Mouse (Mus musculus) liver, postnatal 0 days (tissue): ENCODE data around the gene Gpc6. TPM values are rescaled to one million over a fixed set of nuclear protein-coding genes. Genes with fewer than 3 reads are reported as not detected.

Experiments used
- ATAC-seq: fragments of 200-750 bp; cut with Nextera tagmentation; 2 replicates; pipeline ENCODE4 v1.8.0; 2017; ENCODE audit warnings: mild to moderate bottlenecking, moderate library complexity
- DNase-seq: peaks from one replicate; pipeline ENCODE4 v3.0.0-alpha.2; 2016
- H3K27ac ChIP-seq: fragments of 300-500 bp; sonication (generic); 2 replicates; pipeline ENCODE4 v1.5.1; 2014; ENCODE audit warnings: antibody characterized with exemption, moderate library complexity, mild to moderate bottlenecking, low read depth
- H3K27me3 ChIP-seq: fragments of 300-500 bp; sonication (generic); 2 replicates; pipeline ENCODE4 v1.6.1; 2014; ENCODE audit warnings: low read length, control low read depth, mixed read lengths; ENCODE audit not compliant: insufficient read depth
- H3K36me3 ChIP-seq: fragments of 300-500 bp; sonication (generic); replicated peaks from 2 replicates; pipeline ENCODE4 v1.6.1; 2014; ENCODE audit warnings: mild to moderate bottlenecking, control low read depth, low read length, moderate library complexity, mixed read lengths; ENCODE audit not compliant: insufficient read depth
- H3K4me1 ChIP-seq: fragments of 300-500 bp; sonication (generic); 2 replicates; pipeline ENCODE4 v1.6.1; 2014; ENCODE audit warnings: antibody characterized with exemption, mild to moderate bottlenecking, control low read depth; ENCODE audit not compliant: insufficient read depth
- H3K4me2 ChIP-seq: fragments of 300-500 bp; sonication (generic); 2 replicates; pipeline ENCODE4 v1.6.1; 2014; ENCODE audit warnings: low read depth, mild to moderate bottlenecking, low read length, moderate library complexity, mixed read lengths
- H3K4me3 ChIP-seq: fragments of 300-500 bp; sonication (generic); 2 replicates; pipeline ENCODE4 v1.5.1; 2014; ENCODE audit warnings: low read depth, low read length
- H3K9ac ChIP-seq: fragments of 300-500 bp; sonication (generic); replicated peaks from 2 replicates; pipeline ENCODE4 v1.6.1; 2014; ENCODE audit warnings: mild to moderate bottlenecking, moderate library complexity
- H3K9me3 ChIP-seq: fragments of 300-500 bp; sonication (generic); 2 replicates; pipeline ENCODE4 v1.6.1; 2016; ENCODE audit warnings: mild to moderate bottlenecking, control low read depth, low read length, mixed read lengths
- CTCF ChIP-seq: sonication (generic); IDR thresholded peaks from 2 replicates; pipeline ENCODE4 v1.5.1; 2016; ENCODE audit warnings: antibody characterized with exemption, low read depth
- EP300 ChIP-seq: IDR thresholded peaks from 2 replicates; pipeline ENCODE4 v1.6.1; 2016; ENCODE audit warnings: antibody characterized with exemption, low read depth, mild to moderate bottlenecking
- WGBS: fragments of 180-500 bp; shearing (Covaris S2); extraction: QIAGEN DNeasy Blood & Tissue Kit; methylation state at CpG from one replicate; pipeline ENCODE4 v1.1.7; 2014; ENCODE audit not compliant: insufficient replicate concordance; 5-methylcytosine and 5-hydroxymethylcytosine counted together
- polyA plus RNA-seq: library from polyadenylated mRNA; unstranded; fragments of >200 nt; fragmentation: Nextera tagmentation; extraction: Ambion mirVana; gene quantifications from 2 replicates; pipeline ENCODE4 v1.2.1, GENCODE M21; 2015

Gene Gpc6
- polyA plus RNA-seq, 1 experiment from 2014 or later, result 4.8 TPM

DNA sequence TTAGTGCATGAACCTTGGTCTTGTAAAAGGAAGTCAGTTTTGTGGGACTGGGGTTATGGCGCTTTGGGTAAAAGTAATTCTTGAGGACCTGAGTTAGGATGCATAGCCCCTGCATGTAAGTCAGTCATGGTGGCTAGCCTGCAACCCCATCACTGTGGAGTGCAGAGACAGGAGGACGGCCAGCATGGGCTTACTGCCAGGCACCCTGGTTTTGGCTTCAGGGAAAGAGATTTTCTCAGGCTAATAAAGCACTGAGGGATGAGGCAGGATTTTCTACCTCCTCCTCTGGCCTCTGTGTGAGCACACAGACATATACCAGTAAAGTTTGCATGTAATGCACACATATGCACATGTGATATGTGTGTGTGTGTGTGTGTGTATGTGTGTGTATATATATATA lies 883.2 kb downstream of the Gpc6 start:
- no peak for TF ChIP-seq EP300
- no peak for TF ChIP-seq CTCF
- ATAC-seq, result no peak
- Histone ChIP-seq H3K9me3 (no peaks in the 10 kb centered on the region), H3K27me3 (no peaks in the 10 kb centered on the region), H3K9ac (no peak overlapping the region), H3K4me2 (no peak overlapping the region), H3K27ac (no peak overlapping the region), H3K4me3 (no peak overlapping the region), H3K36me3 (no peaks in the 10 kb centered on the region), H3K4me1 (no peaks in the 10 kb centered on the region)
- 86% methylated on average over 2 of the region's 2 CpGs for WGBS
- DNase-seq, result no peak

DNA sequence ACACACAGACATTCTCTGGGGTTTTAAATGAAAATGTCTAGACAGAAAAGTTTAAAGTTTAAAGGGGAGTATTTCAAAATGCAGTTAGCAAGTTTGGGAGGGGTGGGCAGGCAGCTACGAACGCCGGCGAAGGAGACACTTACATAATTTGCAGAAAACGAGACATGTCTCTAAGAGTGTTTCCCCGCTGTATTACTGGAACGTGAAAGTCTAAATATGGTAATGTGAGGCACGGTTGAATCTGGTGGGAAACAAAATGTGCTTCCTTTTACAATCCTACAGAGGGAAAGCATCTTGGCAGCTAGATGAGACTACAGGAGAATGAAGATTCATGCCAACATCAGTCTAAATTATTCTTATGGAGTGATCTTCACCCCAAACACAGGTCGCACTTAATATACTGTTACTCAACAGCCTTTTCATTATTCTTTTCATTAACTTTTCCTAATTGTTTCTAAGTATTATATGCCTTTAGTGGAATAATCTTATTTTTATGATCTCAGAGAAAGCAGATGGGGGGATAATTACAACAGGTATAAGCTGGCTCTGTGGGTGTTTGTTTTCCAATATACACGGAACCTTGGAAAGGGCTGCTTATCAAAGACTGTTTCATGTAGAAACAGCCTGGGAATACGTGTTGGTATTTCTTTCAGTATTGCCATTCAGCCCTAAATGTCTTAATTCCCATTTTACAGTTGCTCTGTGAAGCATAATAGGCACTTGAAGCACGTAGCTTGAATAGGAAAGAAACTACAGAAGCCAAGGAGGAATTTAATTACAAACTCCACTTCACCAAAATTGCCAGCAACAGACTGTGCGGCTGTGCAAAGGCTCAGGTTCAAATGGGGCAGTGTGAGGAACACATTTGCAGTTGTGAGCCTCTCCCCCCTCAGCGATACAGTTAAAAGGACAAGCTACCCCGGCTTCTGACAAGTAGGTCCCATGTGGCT lies 885.5 kb downstream of the Gpc6 start:
- Histone ChIP-seq H3K36me3 (no peaks in the 10 kb centered on the region), H3K4me1 (no peaks in the 10 kb centered on the region), H3K4me2 (no peak overlapping the region), H3K27ac (no peak overlapping the region), H3K9me3 (no peaks in the 10 kb centered on the region), H3K4me3 (no peak overlapping the region), H3K27me3 (no peaks in the 10 kb centered on the region), H3K9ac (no peak overlapping the region)
- TF ChIP-seq CTCF (no peak), EP300 (no peak)
- 78% methylated on average over 15 of the region's 15 CpGs for WGBS
- no peak for DNase-seq
- ATAC-seq, result no peak

DNA sequence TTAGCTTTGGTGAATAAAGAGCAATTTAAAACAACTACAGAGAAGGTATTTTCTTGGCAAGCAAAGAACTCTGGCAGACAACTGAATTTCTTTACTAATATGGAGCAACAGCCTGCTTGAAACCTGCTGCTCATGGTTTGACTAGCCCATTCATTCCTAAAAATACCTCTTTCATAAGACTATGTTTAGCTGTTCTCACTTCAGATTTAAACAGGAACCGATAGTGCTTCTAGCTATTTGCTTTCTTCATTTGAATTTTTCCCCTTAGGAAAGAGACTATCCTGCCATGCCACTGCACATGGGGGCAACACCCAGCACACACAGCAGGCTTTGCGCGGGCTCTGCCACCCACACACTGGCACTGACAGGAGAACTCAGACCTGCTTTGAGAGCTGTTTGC lies 888.4 kb downstream of the Gpc6 start:
- Histone ChIP-seq H3K4me1 (no peaks in the 10 kb centered on the region), H3K27ac (no peak overlapping the region), H3K4me2 (no peak overlapping the region), H3K9ac (no peak overlapping the region), H3K27me3 (no peaks in the 10 kb centered on the region), H3K4me3 (no peak overlapping the region), H3K36me3 (no peaks in the 10 kb centered on the region), H3K9me3 (no peaks in the 10 kb centered on the region)
- 81% methylated on average over 3 of the region's 3 CpGs for WGBS
- TF ChIP-seq CTCF (no peak), EP300 (no peak)
- no peak for ATAC-seq
- DNase-seq, result no peak

- H3K4me2 ChIP-seq, result no peak overlapping the region
- 75% methylated on average over 9 of the region's 9 CpGs for WGBS
- TF ChIP-seq CTCF (no peak), EP300 (no peak)
Measured at GRCm38 (mm10) chr14:117816008-117816407, 890.9 kb downstream of the Gpc6 start.

GRCm38 (mm10) chr14:117816706-117817105 lies 891.6 kb downstream of the Gpc6 start:
- Histone ChIP-seq H3K4me3 (no peak overlapping the region), H3K27ac (no peak overlapping the region), H3K36me3 (no peaks in the 10 kb centered on the region), H3K4me1 (no peaks in the 10 kb centered on the region), H3K4me2 (no peak overlapping the region), H3K27me3 (no peaks in the 10 kb centered on the region), H3K9me3 (no peaks in the 10 kb centered on the region), H3K9ac (no peak overlapping the region)
- no peak for TF ChIP-seq EP300
- no peak for TF ChIP-seq CTCF
- ATAC-seq (no peak), DNase-seq (no peak)
- 70% methylated on average over 3 of the region's 3 CpGs for WGBS

More at GRCm38 (mm10) chr14:117816008-117816407, 890.9 kb downstream of the Gpc6 start:
- no peak overlapping the region for H3K4me3 ChIP-seq
- H3K9me3 ChIP-seq, result no peaks in the 10 kb centered on the region
- ATAC-seq (no peak), DNase-seq (no peak)
- no peaks in the 10 kb centered on the region for H3K4me1 ChIP-seq
- no peaks in the 10 kb centered on the region for H3K36me3 ChIP-seq
- no peak overlapping the region for H3K27ac ChIP-seq
- H3K27me3 ChIP-seq, result no peaks in the 10 kb centered on the region
- no peak overlapping the region for H3K9ac ChIP-seq

DNA sequence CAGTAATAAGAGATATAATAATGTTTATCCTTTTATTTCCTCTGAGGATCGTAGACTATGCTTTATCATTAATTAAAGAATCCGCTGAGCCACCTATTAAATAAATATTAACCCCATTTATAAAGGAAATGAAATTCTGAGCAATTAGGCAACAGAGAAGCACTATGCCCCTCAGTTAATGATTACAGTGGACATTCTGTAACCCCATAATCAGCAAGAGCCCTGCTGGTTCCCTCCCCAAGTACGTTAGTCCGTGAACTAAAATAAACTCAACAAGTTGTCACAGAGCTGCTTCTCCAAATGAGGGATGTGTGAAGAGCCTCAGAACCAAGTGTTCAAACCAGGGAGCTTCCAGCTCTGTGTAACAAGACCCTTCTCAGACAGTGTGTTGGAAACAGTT lies 892.1 kb downstream of the Gpc6 start:
- WGBS, result 58% methylated on average over 4 of the region's 4 CpGs
- H3K9ac ChIP-seq, result no peak overlapping the region
- ATAC-seq (no peak), DNase-seq (no peak)
- H3K27me3 ChIP-seq, result no peaks in the 10 kb centered on the region
- H3K4me3 ChIP-seq, result no peak overlapping the region
- H3K36me3 ChIP-seq, result no peaks in the 10 kb centered on the region
- no peak for TF ChIP-seq CTCF
- no peak overlapping the region for H3K27ac ChIP-seq
- no peak overlapping the region for H3K4me2 ChIP-seq
- H3K4me1 ChIP-seq, result no peaks in the 10 kb centered on the region
- no peaks in the 10 kb centered on the region for H3K9me3 ChIP-seq
